Mouse (Mus musculus): ENCODE measurements around the gene Ptpre. TPM values are rescaled to one million over a fixed set of nuclear protein-coding genes. Genes with fewer than 3 reads are reported as not detected.

Ptpre gene
- 0.72 and 0.75 TPM in 2 replicates for polyA plus RNA-seq (2011; ENCODE audit: insufficient read depth, insufficient read length, low read depth, missing spikeins)

DNA sequence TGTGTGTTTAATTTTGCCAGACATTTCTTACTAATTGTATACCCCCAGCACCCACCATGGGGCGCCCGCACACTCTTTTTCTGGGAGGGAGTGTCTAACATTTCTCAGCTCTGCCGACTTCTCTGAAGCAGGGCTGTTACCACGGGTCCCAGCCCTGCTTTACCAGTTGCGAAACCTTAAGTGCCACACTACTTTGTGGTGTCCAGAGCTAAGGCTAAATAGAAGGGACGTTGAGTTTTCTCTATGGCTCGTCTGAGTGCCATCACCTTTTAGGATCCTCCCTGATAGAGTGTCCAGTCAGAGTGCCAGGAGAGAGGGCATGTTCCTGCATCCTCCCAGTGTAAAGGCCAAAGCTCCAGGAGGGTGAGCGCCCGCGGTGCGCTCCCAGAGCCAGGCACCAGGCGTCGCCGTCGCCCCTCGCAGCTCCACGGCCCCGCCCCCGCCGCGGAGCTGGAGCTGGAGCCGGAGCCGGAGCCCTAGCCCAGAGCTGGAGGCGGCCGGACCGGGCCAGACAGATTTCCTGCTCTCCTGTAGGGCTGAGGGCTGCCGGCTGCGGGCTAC, at the start of gene Ptpre:
Gene Ptpre, plus strand, starts transcription at position 141 of the 561 bp plus-strand sequence.
- Histone ChIP-seq H3K9me3 (replicated peaks; ENCODE audit: control insufficient read depth, insufficient read depth, low read length, poor library complexity, severe bottlenecking) (no peaks in the 10 kb centered on the region), H3K27ac (ENCODE audit: insufficient read depth, low read length) (no peak within 1 kb of the TSS), H3K9ac (ENCODE audit: low read depth, poor library complexity, severe bottlenecking) (peak within 1 kb of the TSS; percentile 47), H3K27me3 (ENCODE audit: control insufficient read depth, insufficient read depth, low read length, poor library complexity, severe bottlenecking) (no peaks in the 10 kb centered on the region; the same call in 1 of the 2 replicates), H3K4me3 (ENCODE audit: low read depth, low read length) (peak within 1 kb of the TSS; percentile 65), H3K4me1 (ENCODE audit: control insufficient read depth, insufficient read depth, low read length) (no peaks in the 10 kb centered on the region), H3K36me3 (ENCODE audit: control insufficient read depth, insufficient read depth, low read length, poor library complexity, severe bottlenecking) (no peaks in the 10 kb centered on the region)
- TF ChIP-seq EP300 (IDR thresholded peaks at IDR 0.05; ENCODE audit: insufficient read depth, low read depth, low read length) (no peak), POLR2A (IDR thresholded peaks at IDR 0.05; ENCODE audit: insufficient read depth, low read length) (no peak), CTCF (IDR thresholded peaks at IDR 0.05; ENCODE audit: low read depth, low read length) (peak; percentile 56)

DNA sequence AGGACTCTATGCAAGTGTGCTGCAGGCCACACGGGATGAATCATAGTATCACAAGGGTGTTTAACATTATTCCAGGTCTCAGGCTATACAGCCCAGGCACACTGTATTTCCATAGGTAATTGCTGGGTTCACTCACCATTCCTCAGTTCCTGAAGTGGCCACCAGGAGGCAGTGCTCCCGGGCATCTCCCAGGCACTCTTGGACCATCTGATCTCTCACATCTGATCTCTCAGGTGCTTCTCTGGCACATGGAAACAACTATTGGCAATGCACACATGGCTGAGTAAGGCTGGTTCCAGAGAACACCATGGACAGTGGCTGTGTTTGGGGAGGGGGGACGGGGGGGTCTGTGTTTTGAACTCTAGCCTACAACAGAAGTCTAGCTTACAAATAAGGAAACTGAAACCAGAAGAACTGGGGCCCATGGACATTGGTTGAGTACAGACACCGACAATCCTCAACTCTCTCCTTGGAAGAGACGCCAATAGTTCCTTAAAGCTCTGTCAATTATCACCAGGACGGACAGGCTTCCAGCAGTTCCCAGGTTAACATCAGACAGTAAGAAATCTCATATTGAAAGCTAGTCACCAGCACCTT, 49.0 kb upstream of the Ptpre start:
- Histone ChIP-seq H3K27me3 (ENCODE audit: control insufficient read depth, insufficient read depth, low read length, poor library complexity, severe bottlenecking) (no peaks in the 10 kb centered on the region), H3K27ac (ENCODE audit: insufficient read depth, low read length) (no peak overlapping the region), H3K4me1 (ENCODE audit: control insufficient read depth, insufficient read depth, low read length) (no peaks in the 10 kb centered on the region), H3K36me3 (ENCODE audit: control insufficient read depth, insufficient read depth, low read length, poor library complexity, severe bottlenecking) (no peaks in the 10 kb centered on the region), H3K9me3 (replicated peaks; ENCODE audit: control insufficient read depth, insufficient read depth, low read length, poor library complexity, severe bottlenecking) (no peaks in the 10 kb centered on the region), H3K4me3 (ENCODE audit: low read depth, low read length) (no peak overlapping the region), H3K9ac (ENCODE audit: low read depth, poor library complexity, severe bottlenecking) (no peak overlapping the region)
- peak; percentile 66 for TF ChIP-seq CTCF (IDR thresholded peaks at IDR 0.05; ENCODE audit: low read depth, low read length)
- TF ChIP-seq EP300 (IDR thresholded peaks at IDR 0.05; ENCODE audit: insufficient read depth, low read depth, low read length): no peak

- H3K9ac ChIP-seq (ENCODE audit: low read depth, poor library complexity, severe bottlenecking): no peak overlapping the region
- H3K27ac ChIP-seq (ENCODE audit: insufficient read depth, low read length): no peak overlapping the region
- H3K4me3 ChIP-seq (ENCODE audit: low read depth, low read length): no peak overlapping the region
- H3K36me3 ChIP-seq (ENCODE audit: control insufficient read depth, insufficient read depth, low read length, poor library complexity, severe bottlenecking): no peaks in the 10 kb centered on the region
- H3K9me3 ChIP-seq (replicated peaks; ENCODE audit: control insufficient read depth, insufficient read depth, low read length, poor library complexity, severe bottlenecking): no peaks in the 10 kb centered on the region
- H3K27me3 ChIP-seq (ENCODE audit: control insufficient read depth, insufficient read depth, low read length, poor library complexity, severe bottlenecking): no peaks in the 10 kb centered on the region
- TF ChIP-seq POLR2A (IDR thresholded peaks at IDR 0.05; ENCODE audit: insufficient read depth, low read length) (no peak), EP300 (IDR thresholded peaks at IDR 0.05; ENCODE audit: insufficient read depth, low read depth, low read length) (no peak), CTCF (IDR thresholded peaks at IDR 0.05; ENCODE audit: low read depth, low read length) (no peak)
- no peaks in the 10 kb centered on the region for H3K4me1 ChIP-seq (ENCODE audit: control insufficient read depth, insufficient read depth, low read length)
Measured at GRCm38 (mm10) chr7:135489724-135490499, 47.4 kb upstream of the Ptpre start.

GRCm38 (mm10) chr7:135490500-135490886, 46.8 kb upstream of the Ptpre start:
- no peak overlapping the region for H3K9ac ChIP-seq (ENCODE audit: low read depth, poor library complexity, severe bottlenecking)
- H3K9me3 ChIP-seq (replicated peaks; ENCODE audit: control insufficient read depth, insufficient read depth, low read length, poor library complexity, severe bottlenecking): no peaks in the 10 kb centered on the region
- H3K27ac ChIP-seq (ENCODE audit: insufficient read depth, low read length): no peak overlapping the region
- TF ChIP-seq CTCF (IDR thresholded peaks at IDR 0.05; ENCODE audit: low read depth, low read length) (no peak), POLR2A (IDR thresholded peaks at IDR 0.05; ENCODE audit: insufficient read depth, low read length) (no peak), EP300 (IDR thresholded peaks at IDR 0.05; ENCODE audit: insufficient read depth, low read depth, low read length) (no peak)
- H3K4me3 ChIP-seq (ENCODE audit: low read depth, low read length): no peak overlapping the region
- no peaks in the 10 kb centered on the region for H3K27me3 ChIP-seq (ENCODE audit: control insufficient read depth, insufficient read depth, low read length, poor library complexity, severe bottlenecking)
- no peaks in the 10 kb centered on the region for H3K36me3 ChIP-seq (ENCODE audit: control insufficient read depth, insufficient read depth, low read length, poor library complexity, severe bottlenecking)
- no peaks in the 10 kb centered on the region for H3K4me1 ChIP-seq (ENCODE audit: control insufficient read depth, insufficient read depth, low read length)

DNA sequence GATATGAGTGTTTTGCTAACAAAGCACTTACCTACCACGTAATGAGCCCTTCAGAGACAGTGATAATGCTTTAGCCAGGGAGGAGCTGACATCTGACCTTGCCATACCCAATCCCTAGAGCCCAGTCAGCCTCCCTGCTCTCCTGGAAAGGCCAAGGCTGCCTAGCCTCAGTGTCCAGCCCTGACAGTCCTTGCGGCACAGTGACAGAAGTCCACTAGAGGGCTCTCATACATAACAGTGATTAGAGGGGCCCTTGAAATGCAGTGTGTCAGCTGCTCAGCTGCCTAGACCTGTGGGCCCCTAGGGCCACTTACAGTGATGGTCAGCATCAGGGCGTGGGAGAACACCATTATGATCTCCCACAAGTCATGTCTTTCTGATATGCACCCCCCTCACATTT, 42.0 kb upstream of the Ptpre start:
- H3K4me1 ChIP-seq (ENCODE audit: control insufficient read depth, insufficient read depth, low read length): no peaks in the 10 kb centered on the region
- H3K27ac ChIP-seq (ENCODE audit: insufficient read depth, low read length): no peak overlapping the region
- H3K27me3 ChIP-seq (ENCODE audit: control insufficient read depth, insufficient read depth, low read length, poor library complexity, severe bottlenecking): no peaks in the 10 kb centered on the region
- no peaks in the 10 kb centered on the region for H3K36me3 ChIP-seq (ENCODE audit: control insufficient read depth, insufficient read depth, low read length, poor library complexity, severe bottlenecking)
- H3K9ac ChIP-seq (ENCODE audit: low read depth, poor library complexity, severe bottlenecking): no peak overlapping the region
- peak; percentile 27 for TF ChIP-seq CTCF (IDR thresholded peaks at IDR 0.05; ENCODE audit: low read depth, low read length)
- TF ChIP-seq POLR2A (IDR thresholded peaks at IDR 0.05; ENCODE audit: insufficient read depth, low read length): no peak
- no peak overlapping the region for H3K4me3 ChIP-seq (ENCODE audit: low read depth, low read length)
- no peaks in the 10 kb centered on the region for H3K9me3 ChIP-seq (replicated peaks; ENCODE audit: control insufficient read depth, insufficient read depth, low read length, poor library complexity, severe bottlenecking)

All from ES-Bruce4 (cell line).